Mouse (Mus musculus) MEL (cell line): ENCODE results near the gene Bahd1. TPM values are rescaled to one million over a fixed set of nuclear protein-coding genes. Genes with fewer than 3 reads are reported as not detected.

Source experiments
- DNase-seq: peaks from one replicate; pipeline ENCODE4 v3.0.0; 2011; ENCODE audit warnings: low read depth, low spot score
- H3K27ac ChIP-seq: 2 replicates; pipeline ENCODE4 v1.5.1; 2012; ENCODE audit warnings: low read depth, mild to moderate bottlenecking, control low read depth, low read length, moderate library complexity; ENCODE audit not compliant: control insufficient read depth
- H3K27me3 ChIP-seq, 2 experiments: fragments of 150-350 bp in 1 of 2; sonication (generic) in 1 of 2; 2 replicates each; pipeline ENCODE4 v1.6.1; 2012; ENCODE audit warnings: low read length in 2 of 2, mild to moderate bottlenecking in 2 of 2, improper control_type of control experiment in 1 of 2, moderate library complexity in 1 of 2; ENCODE audit not compliant: insufficient read depth in 2 of 2, control insufficient read depth in 1 of 2
- H3K36me3 ChIP-seq, 2 experiments: 2 replicates each; pipeline ENCODE4 v1.6.1; 2012 to 2014; ENCODE audit warnings: low read length in 2 of 2, improper control_type of control experiment in 1 of 2, inconsistent platforms in 1 of 2, mild to moderate bottlenecking in 1 of 2; ENCODE audit not compliant: insufficient read depth in 2 of 2, control insufficient read depth in 1 of 2
- H3K4me1 ChIP-seq, 2 experiments: fragments of 150-350 bp in 1 of 2; sonication (generic) in 1 of 2; 2 replicates each; pipeline ENCODE4 v1.6.1; 2012; ENCODE audit warnings: low read length in 2 of 2, improper control_type of control experiment in 1 of 2, mild to moderate bottlenecking in 1 of 2; ENCODE audit not compliant: insufficient read depth in 2 of 2, control insufficient read depth in 1 of 2
- H3K4me3 ChIP-seq, 2 experiments: fragments of 150-350 bp in 1 of 2; sonication (generic) in 1 of 2; 2 replicates each; pipeline ENCODE4 v1.5.1; 2012; ENCODE audit warnings: low read depth in 2 of 2, low read length in 2 of 2, mild to moderate bottlenecking in 2 of 2, moderate library complexity in 2 of 2, control low read depth in 1 of 2, improper control_type of control experiment in 1 of 2; ENCODE audit not compliant: control insufficient read depth in 1 of 2, insufficient read depth in 1 of 2
- H3K79me2 ChIP-seq: 2 replicates; pipeline ENCODE4 v1.6.1; 2012; ENCODE audit warnings: mild to moderate bottlenecking, low read length, moderate library complexity; ENCODE audit not compliant: control insufficient read depth, poor library complexity, insufficient read depth
- H3K9ac ChIP-seq: 2 replicates; pipeline ENCODE4 v1.6.1; 2012; ENCODE audit warnings: low read depth, mild to moderate bottlenecking, control low read depth, low read length, moderate library complexity; ENCODE audit not compliant: control insufficient read depth, poor library complexity, severe bottlenecking
- H3K9me3 ChIP-seq: fragments of 150-350 bp; sonication (generic); replicated peaks from 2 replicates; pipeline ENCODE4 v1.6.1; 2012; ENCODE audit warnings: mild to moderate bottlenecking, low read length, improper control_type of control experiment, moderate library complexity; ENCODE audit not compliant: insufficient read depth
- BHLHE40 ChIP-seq: IDR thresholded peaks from 2 replicates; pipeline ENCODE4 v1.6.1; 2012; ENCODE audit warnings: low read depth, mild to moderate bottlenecking, inconsistent platforms, low read length, improper control_type of control experiment, borderline replicate concordance
- CHD1 ChIP-seq: IDR thresholded peaks from 2 replicates; pipeline ENCODE4 v1.6.1; 2012; ENCODE audit warnings: low read depth, mild to moderate bottlenecking, inconsistent platforms, low read length, improper control_type of control experiment
- CTCF ChIP-seq, 3 experiments: IDR thresholded peaks in 2 of 3; conservative IDR thresholded peaks in 1 of 3; 2 replicates each; pipeline ENCODE4 v1.5.1; 2011 to 2012; ENCODE audit warnings: low read length in 3 of 3, low read depth in 2 of 3, mild to moderate bottlenecking in 2 of 3, improper control_type of control experiment in 1 of 3, inconsistent platforms in 1 of 3, mixed read lengths in 1 of 3, moderate library complexity in 1 of 3; ENCODE audit not compliant: control insufficient read depth in 1 of 3, insufficient read depth in 1 of 3, poor library complexity in 1 of 3, severe bottlenecking in 1 of 3
- EP300 ChIP-seq, 2 experiments: IDR thresholded peaks; 2 replicates each; pipeline ENCODE4 v1.6.1; 2011; ENCODE audit warnings: improper control_type of control experiment in 2 of 2, low read length in 2 of 2, low read depth in 1 of 2, mild to moderate bottlenecking in 1 of 2
- ETS1 ChIP-seq: IDR thresholded peaks from 2 replicates; pipeline ENCODE4 v1.6.1; 2012; ENCODE audit warnings: low read depth, mild to moderate bottlenecking, inconsistent platforms, low read length, improper control_type of control experiment, moderate library complexity
- GABPA ChIP-seq: IDR thresholded peaks from 2 replicates; pipeline ENCODE4 v1.6.1; 2012; ENCODE audit warnings: low read depth, mild to moderate bottlenecking, inconsistent platforms, low read length, improper control_type of control experiment, moderate library complexity
- GATA1 ChIP-seq: IDR thresholded peaks from 2 replicates; pipeline ENCODE4 v1.6.1; 2011; ENCODE audit warnings: low read depth, low read length, improper control_type of control experiment
- HCFC1 ChIP-seq: IDR thresholded peaks from 2 replicates; pipeline ENCODE4 v1.6.1; 2012; ENCODE audit warnings: low read depth, mild to moderate bottlenecking, inconsistent platforms, low read length, improper control_type of control experiment, moderate library complexity
- JUND ChIP-seq: IDR thresholded peaks from 2 replicates; pipeline ENCODE4 v1.6.1; 2011; ENCODE audit warnings: low read depth, mild to moderate bottlenecking, improper control_type of control experiment, low read length
- KAT2A ChIP-seq: conservative IDR thresholded peaks from 2 replicates; pipeline ENCODE4 v1.6.1; 2012; ENCODE audit warnings: low read depth, low read length, improper control_type of control experiment, inconsistent platforms
- MAX ChIP-seq: IDR thresholded peaks from 2 replicates; pipeline ENCODE4 v1.6.1; 2011; ENCODE audit warnings: low read length, improper control_type of control experiment
- MEF2A ChIP-seq: IDR thresholded peaks from 2 replicates; pipeline ENCODE4 v1.6.1; 2014; ENCODE audit warnings: low read depth, mild to moderate bottlenecking, inconsistent platforms, low read length, improper control_type of control experiment; ENCODE audit not compliant: poor library complexity, insufficient replicate concordance, severe bottlenecking; ENCODE audit errors: extremely low read depth
- MYB ChIP-seq: IDR thresholded peaks from 2 replicates; pipeline ENCODE4 v1.6.1; 2011; ENCODE audit warnings: mild to moderate bottlenecking, low read depth, low read length, improper control_type of control experiment
- MYC ChIP-seq: IDR thresholded peaks from 2 replicates; pipeline ENCODE4 v1.6.1; 2011; ENCODE audit warnings: low read depth, mild to moderate bottlenecking, low read length, improper control_type of control experiment, moderate library complexity
- NELFE ChIP-seq: IDR thresholded peaks from 2 replicates; pipeline ENCODE4 v1.6.1; 2011; ENCODE audit warnings: low read depth, low read length, improper control_type of control experiment
- NRF1 ChIP-seq: IDR thresholded peaks from 2 replicates; pipeline ENCODE4 v1.6.1; 2014; ENCODE audit warnings: low read depth, mild to moderate bottlenecking, inconsistent platforms, low read length, improper control_type of control experiment, moderate library complexity; ENCODE audit not compliant: poor library complexity, insufficient read depth, severe bottlenecking
- POLR2A ChIP-seq, 2 experiments: IDR thresholded peaks; 2 replicates each; pipeline ENCODE4 v1.6.1; 2011 to 2012; ENCODE audit warnings: low read length in 2 of 2, mild to moderate bottlenecking in 2 of 2, control low read depth in 1 of 2, improper control_type of control experiment in 1 of 2, low read depth in 1 of 2, moderate library complexity in 1 of 2; ENCODE audit not compliant: control insufficient read depth in 1 of 2, insufficient read depth in 1 of 2, poor library complexity in 1 of 2
- POLR2AphosphoS2 ChIP-seq: IDR thresholded peaks from 2 replicates; pipeline ENCODE4 v1.6.1; 2011; ENCODE audit warnings: low read length, improper control_type of control experiment
- POLR2AphosphoS5 ChIP-seq: IDR thresholded peaks from 2 replicates; pipeline ENCODE4 v1.6.1; 2012; ENCODE audit warnings: low read depth, borderline replicate concordance, mild to moderate bottlenecking, inconsistent platforms, low read length, moderate library complexity, mixed read lengths
- RAD21 ChIP-seq: IDR thresholded peaks from 2 replicates; pipeline ENCODE4 v1.6.1; 2011; ENCODE audit warnings: mild to moderate bottlenecking, low read depth, low read length, improper control_type of control experiment
- RCOR1 ChIP-seq: IDR thresholded peaks from 2 replicates; pipeline ENCODE4 v1.6.1; 2012; ENCODE audit warnings: low read depth, mild to moderate bottlenecking, inconsistent platforms, low read length, improper control_type of control experiment
- TBP ChIP-seq: IDR thresholded peaks from 2 replicates; pipeline ENCODE4 v1.8.0; 2011; ENCODE audit warnings: low read depth, low read length, improper control_type of control experiment
- TCF12 ChIP-seq: IDR thresholded peaks from 2 replicates; pipeline ENCODE4 v1.6.1; 2014; ENCODE audit warnings: low read depth, mild to moderate bottlenecking, inconsistent platforms, low read length, improper control_type of control experiment, moderate library complexity
- USF1 ChIP-seq: IDR thresholded peaks from 2 replicates; pipeline ENCODE4 v1.6.1; 2014; ENCODE audit warnings: low read depth, mild to moderate bottlenecking, inconsistent platforms, low read length, improper control_type of control experiment, moderate library complexity
- USF2 ChIP-seq, 2 experiments: IDR thresholded peaks; 2 replicates each; pipeline ENCODE4 v1.6.1; 2011 to 2012; ENCODE audit warnings: improper control_type of control experiment in 2 of 2, low read length in 2 of 2, borderline replicate concordance in 1 of 2, inconsistent platforms in 1 of 2, low read depth in 1 of 2, mild to moderate bottlenecking in 1 of 2; ENCODE audit not compliant: insufficient read depth in 1 of 2
- ZC3H11A ChIP-seq: IDR thresholded peaks from 2 replicates; pipeline ENCODE4 v1.6.1; 2012; ENCODE audit warnings: low read depth, mild to moderate bottlenecking, inconsistent platforms, low read length, improper control_type of control experiment
- ZKSCAN1 ChIP-seq: IDR thresholded peaks from 2 replicates; pipeline ENCODE4 v1.6.1; 2012; ENCODE audit warnings: low read depth, mild to moderate bottlenecking, inconsistent platforms, low read length, improper control_type of control experiment, moderate library complexity
- ZMIZ1 ChIP-seq: IDR thresholded peaks from 2 replicates; pipeline ENCODE4 v1.6.1; 2012; ENCODE audit warnings: low read depth, mild to moderate bottlenecking, inconsistent platforms, low read length, improper control_type of control experiment, moderate library complexity
- ZNF384 ChIP-seq: IDR thresholded peaks from 2 replicates; pipeline ENCODE4 v1.6.1; 2012; ENCODE audit warnings: low read depth, mild to moderate bottlenecking, inconsistent platforms, low read length, improper control_type of control experiment
- polyA plus RNA-seq, 2 experiments: library from polyadenylated mRNA; stranded (reverse) in 1 of 2; unstranded in 1 of 2; fragments of >175 nt in 1 of 2; fragments of >200 nt in 1 of 2; gene quantifications; 2 replicates each; pipeline versions ENCODE4 v1.2.1 to v1.2.4; 2012; ENCODE audit warnings: low replicate concordance in 2 of 2, low read depth in 1 of 2; ENCODE audit not compliant: insufficient read length in 2 of 2, insufficient read depth in 1 of 2, missing spikeins in 1 of 2
- total RNA-seq: library from RNA; depleted of rRNA; stranded (reverse); fragments of 300-350 nt; gene quantifications from 2 replicates; pipeline ENCODE4 v1.2.3, GENCODE M21; 2012

Bahd1 gene
- total and polyA plus RNA-seq, 3 experiments: 8.0 to 24.7 TPM; not detected in 1

DNA sequence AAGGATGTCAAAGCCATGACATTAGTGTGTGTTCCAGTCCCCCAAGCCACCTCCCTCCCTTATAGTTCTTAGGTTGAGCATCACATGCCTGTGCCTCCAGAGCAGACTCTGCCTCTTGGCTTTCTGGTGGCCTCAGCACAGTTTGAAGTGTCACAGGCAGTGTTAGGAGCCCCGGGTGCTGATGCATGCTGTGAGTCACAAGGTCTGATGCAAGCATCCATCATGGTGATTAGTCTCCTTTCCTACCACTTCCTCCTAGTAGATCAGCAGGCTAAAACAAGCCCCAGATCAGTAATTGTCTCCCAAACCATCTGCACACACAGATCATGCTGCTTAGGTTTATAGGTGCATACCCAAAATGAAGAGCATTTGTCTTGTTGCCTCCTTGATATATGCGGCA is 61.4 kb downstream of the Bahd1 start:
- H3K79me2 ChIP-seq: no peaks in the 10 kb centered on the region
- H3K36me3 ChIP-seq: peaks cover 0 to 34% of the 10 kb centered on the region in 2 experiments; a peak in 2 of 4 replicates
- TF ChIP-seq MYC (peak; percentile 44; the same call in 1 of the 2 replicates), POLR2AphosphoS2 (no peak)
- no peak overlapping the region for H3K4me3 ChIP-seq
- DNase-seq: peak; percentile 85
- H3K27me3 ChIP-seq: no peaks in the 10 kb centered on the region
- H3K4me1 ChIP-seq: peaks cover 21 to 48% of the 10 kb centered on the region in 2 experiments
- peak overlapping the region; percentile 26; the same call in 1 of the 2 replicates for H3K9ac ChIP-seq
- no peaks in the 10 kb centered on the region for H3K9me3 ChIP-seq
- peak overlapping the region; percentile 82 for H3K27ac ChIP-seq

DNA sequence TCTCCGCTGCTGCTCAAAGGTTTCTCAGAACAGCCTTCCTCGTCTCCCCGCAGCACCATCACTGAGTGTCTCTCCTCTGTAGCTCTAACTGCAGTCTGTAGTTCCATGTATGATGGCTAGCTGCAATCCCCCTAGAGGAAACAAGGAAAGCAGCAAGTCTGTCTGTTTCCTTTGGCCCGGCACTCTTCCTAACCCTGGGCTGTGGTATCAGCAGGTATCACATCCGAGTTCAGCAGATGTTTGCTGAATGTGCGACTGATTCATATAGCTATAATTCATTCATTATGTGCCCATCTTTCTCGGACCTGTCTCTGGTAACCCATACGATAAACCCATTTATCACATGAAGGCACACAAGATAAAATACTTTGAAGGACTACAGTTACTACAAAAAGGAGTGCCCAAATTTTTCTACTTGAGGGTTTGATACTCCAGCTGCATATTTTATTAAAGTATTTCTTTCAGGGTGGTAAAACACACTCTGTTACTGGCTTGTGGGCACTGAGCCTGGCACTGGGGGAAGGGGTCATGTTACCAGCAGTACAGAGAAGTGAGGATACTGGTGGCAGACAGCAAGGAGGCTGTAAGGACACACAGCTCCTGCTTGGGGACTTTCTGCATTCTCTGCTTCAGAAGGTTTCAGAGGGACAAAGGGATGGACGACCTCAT is 63.0 kb downstream of the Bahd1 start:
- no peaks in the 10 kb centered on the region for H3K27me3 ChIP-seq
- H3K36me3 ChIP-seq: peaks cover 0 to 34% of the 10 kb centered on the region in 2 experiments; a peak in 2 of 4 replicates
- peak overlapping the region; percentile 64 for H3K9ac ChIP-seq
- H3K4me1 ChIP-seq: peaks cover 21 to 48% of the 10 kb centered on the region in 2 experiments
- peak; percentile 86 for DNase-seq
- H3K79me2 ChIP-seq: no peaks in the 10 kb centered on the region
- peak overlapping the region in 1 of 2 experiments; percentile 28; a peak in 1 of 4 replicates for H3K4me3 ChIP-seq
- H3K9me3 ChIP-seq: no peaks in the 10 kb centered on the region
- peak overlapping the region; percentile 82 for H3K27ac ChIP-seq
- TF ChIP-seq CTCF (IDR thresholded peaks at IDR 0.05 in 2 of 3, conservative IDR thresholded peaks at IDR 0.05 in 1 of 3; ENCODE audit: control insufficient read depth in 1 of 3, insufficient read depth in 1 of 3, low read depth in 2 of 3, low read length in 3 of 3, poor library complexity in 1 of 3, severe bottlenecking in 1 of 3) (peak in 2 of 3 experiments; percentile 54 to 61; a peak in 4 of 6 replicates), ZMIZ1 (no peak), HCFC1 (0 out of 2 replicates have a peak, but pooled peaks have one; percentile 18), MAX (no peak), POLR2AphosphoS2 (no peak), GABPA (no peak), NELFE (no peak), POLR2AphosphoS5 (no peak), TCF12 (0 out of 2 replicates have a peak, but pooled peaks have one; percentile 1), RCOR1 (no peak), KAT2A (no peak), TBP (peak; percentile 61; the same call in 1 of the 2 replicates), USF2 (IDR thresholded peaks at IDR 0.05; ENCODE audit: borderline replicate concordance in 1 of 2, insufficient read depth in 1 of 2, low read depth in 1 of 2, low read length in 2 of 2) (no peak), JUND (no peak), ZKSCAN1 (no peak), CHD1 (no peak), ZNF384 (no peak), MYB (no peak), POLR2A (IDR thresholded peaks at IDR 0.05; ENCODE audit: control insufficient read depth in 1 of 2, insufficient read depth in 1 of 2, low read depth in 1 of 2, low read length in 2 of 2, poor library complexity in 1 of 2) (0 out of 4 replicates have a peak, but pooled peaks of 1 of the 2 experiments have one; percentile 25), BHLHE40 (no peak), NRF1 (no peak), ZC3H11A (no peak), EP300 (IDR thresholded peaks at IDR 0.05; ENCODE audit: low read depth in 1 of 2, low read length in 2 of 2) (peak in 1 of 2 experiments; percentile 40; a peak in 1 of 4 replicates), MYC (no peak), USF1 (no peak), ETS1 (peak; percentile 29; the same call in 1 of the 2 replicates), RAD21 (no peak; the same call in 1 of the 2 replicates), MEF2A (no peak), GATA1 (peak; percentile 48; the same call in 1 of the 2 replicates)
